ENCODE assay signal across 8 mouse cellular contexts in genomic region chr1:170868905-170869283, GRCm38 (mm10). TPM values are rescaled to one million over a fixed set of nuclear protein-coding genes. Genes with fewer than 3 reads are reported as not detected.
DNase-seq lines count a peak whose midpoint lies in the region; ATAC-seq and TF ChIP-seq lines count a peak whose summit lies in the region.

No protein-coding gene starts in this region.

- DNase-seq in cerebellum, adult 2 months: no peak
- DNase-seq in cerebellum, postnatal 10 days: no peak
- no peak for DNase-seq in neural tube, embryonic 11.5 days (ENCODE audit: low spot score)
- DNase-seq in neural tube, embryonic 10.5 days (ENCODE audit: extremely low spot score, low spot score): no peak
- no peak for DNase-seq in liver, embryonic 11.5 days (ENCODE audit: low spot score)
- DNase-seq in stomach, postnatal 0 days (ENCODE audit: low spot score): no peak
- no peak for DNase-seq in cerebellum, postnatal 4 days (ENCODE audit: low spot score in 2 of 2)

- TF ChIP-seq EP300 in stomach, postnatal 0 days (optimal IDR thresholded peaks at IDR 0.05): no peak

- no peak overlapping the region for H3K9ac ChIP-seq in neural tube, embryonic 11.5 days (ENCODE audit: low read length)
- H3K9ac ChIP-seq in liver, embryonic 11.5 days (ENCODE audit: low read depth, low read length): peak overlapping the region; percentile 67
- peak overlapping the region; percentile 59 for H3K9ac ChIP-seq in stomach, postnatal 0 days (ENCODE audit: low read length)

- no peaks in the 10 kb centered on the region for H3K27me3 ChIP-seq in cerebellum, adult 2 months (ENCODE audit: control insufficient read depth, insufficient read depth, low read length)
- H3K27me3 ChIP-seq in neural tube, embryonic 11.5 days (ENCODE audit: control insufficient read depth, insufficient read depth, low read length): no peaks in the 10 kb centered on the region
- H3K27me3 ChIP-seq in liver, embryonic 11.5 days (replicated peaks; ENCODE audit: control insufficient read depth, insufficient read depth, low read length): no peaks in the 10 kb centered on the region
- H3K27me3 ChIP-seq in stomach, postnatal 0 days (ENCODE audit: control insufficient read depth, insufficient read depth, low read length): no peaks in the 10 kb centered on the region

- no peak for TF ChIP-seq POLR2A in cerebellum, adult 2 months (IDR thresholded peaks at IDR 0.05; ENCODE audit: borderline replicate concordance, insufficient read depth, low read length)

- no peaks in the 10 kb centered on the region for H3K9me3 ChIP-seq in neural tube, embryonic 11.5 days (ENCODE audit: control insufficient read depth, low read length)
- no peaks in the 10 kb centered on the region for H3K9me3 ChIP-seq in liver, embryonic 11.5 days (ENCODE audit: control insufficient read depth, low read length)
- H3K9me3 ChIP-seq in stomach, postnatal 0 days (ENCODE audit: control insufficient read depth, low read length): no peaks in the 10 kb centered on the region

- no peak overlapping the region for H3K27ac ChIP-seq in cerebellum, adult 2 months (ENCODE audit: insufficient read depth, low read length)
- no peak overlapping the region for H3K27ac ChIP-seq in neural tube, embryonic 11.5 days (ENCODE audit: low read depth, low read length)
- H3K27ac ChIP-seq in liver, embryonic 11.5 days (ENCODE audit: low read depth, low read length): no peak overlapping the region
- no peak overlapping the region for H3K27ac ChIP-seq in stomach, postnatal 0 days (replicated peaks)

- H3K4me3 ChIP-seq in cerebellum, adult 2 months (replicated peaks; ENCODE audit: insufficient read depth, low read depth, low read length): peak overlapping the region; percentile 98
- peak overlapping the region; percentile 86 for H3K4me3 ChIP-seq in neural tube, embryonic 11.5 days (ENCODE audit: low read depth, low read length)
- H3K4me3 ChIP-seq in liver, embryonic 11.5 days (ENCODE audit: low read depth, low read length): peak overlapping the region; percentile 92
- peak overlapping the region; percentile 87 for H3K4me3 ChIP-seq in stomach, postnatal 0 days (ENCODE audit: low read depth, low read length)

- H3K4me1 ChIP-seq in cerebellum, adult 2 months (ENCODE audit: control insufficient read depth, insufficient read depth, low read length): no peaks in the 10 kb centered on the region; the same call in 1 of the 2 replicates
- H3K4me1 ChIP-seq in neural tube, embryonic 11.5 days (ENCODE audit: control insufficient read depth, insufficient read depth, low read length): 0 out of 2 replicates have a peak, but pooled peaks cover 3% of the 10 kb centered on the region
- H3K4me1 ChIP-seq in liver, embryonic 11.5 days (replicated peaks; ENCODE audit: control insufficient read depth, insufficient read depth, low read length): peaks cover 11% of the 10 kb centered on the region
- H3K4me1 ChIP-seq in stomach, postnatal 0 days (replicated peaks; ENCODE audit: control insufficient read depth, insufficient read depth): 0 out of 2 replicates have a peak, but pooled peaks cover 3% of the 10 kb centered on the region

- no peak for TF ChIP-seq CTCF in cerebellum, adult 2 months (IDR thresholded peaks at IDR 0.05; ENCODE audit: borderline replicate concordance, insufficient read depth, low read depth, low read length)
- TF ChIP-seq CTCF in stomach, postnatal 0 days (IDR thresholded peaks at IDR 0.05; ENCODE audit: low read depth): no peak

- 11% methylated on average over 14 of the region's 14 CpGs for WGBS in cerebellum, adult 2 months
- WGBS in neural tube, embryonic 11.5 days: 19% methylated on average over 14 of the region's 14 CpGs
- WGBS in liver, embryonic 11.5 days: 12% methylated on average over 14 of the region's 14 CpGs
- WGBS in stomach, postnatal 0 days: 11% methylated on average over 14 of the region's 14 CpGs

- H3K36me3 ChIP-seq in neural tube, embryonic 11.5 days (ENCODE audit: control insufficient read depth, insufficient read depth, low read length): no peaks in the 10 kb centered on the region
- peaks cover 5% of the 10 kb centered on the region for H3K36me3 ChIP-seq in liver, embryonic 11.5 days (ENCODE audit: control insufficient read depth, insufficient read depth, low read length)
- H3K36me3 ChIP-seq in stomach, postnatal 0 days (ENCODE audit: control insufficient read depth, insufficient read depth, low read length): no peaks in the 10 kb centered on the region

- peak overlapping the region; percentile 75 for H3K4me2 ChIP-seq in neural tube, embryonic 11.5 days (ENCODE audit: low read depth)
- H3K4me2 ChIP-seq in liver, embryonic 11.5 days: peak overlapping the region; percentile 77
- H3K4me2 ChIP-seq in stomach, postnatal 0 days (replicated peaks; ENCODE audit: low read depth): peak overlapping the region; percentile 77

- peak; percentile 54; the same call in 1 of the 2 replicates for ATAC-seq in neural tube, embryonic 11.5 days (ENCODE audit: insufficient read depth, low FRiP score, low TSS enrichment)
- peak; percentile 7 for ATAC-seq in liver, embryonic 11.5 days (replicated peaks; ENCODE audit: low FRiP score)
- 0 out of 2 replicates have a peak, but pooled peaks have one; percentile 14 for ATAC-seq in stomach, postnatal 0 days (ENCODE audit: low FRiP score, low TSS enrichment)
- ATAC-seq in cerebellum, adult (ENCODE audit: insufficient number of reproducible peaks, low FRiP score, low TSS enrichment): no peak

RNA-seq across cellular contexts. Expression of gene Atf6, which starts 1.3 kb away (rescaled TPM):
- 19.1 and 20.6 TPM in 2 replicates for polyA plus RNA-seq in cerebellum, adult 2 months (2012; rRNA removed)
- polyA plus RNA-seq in neural tube, embryonic 11.5 days (2014; fragmentation: Nextera tagmentation; extraction: Ambion mirVana): 10.7 and 11.9 TPM in 2 replicates
- polyA plus RNA-seq in liver, embryonic 11.5 days (2014; fragmentation: Nextera tagmentation; extraction: Ambion mirVana): 11.5 and 12.4 TPM in 2 replicates
- polyA plus RNA-seq in stomach, postnatal 0 days (2015; fragmentation: Nextera tagmentation; extraction: Ambion mirVana): 5.6 and 6.2 TPM in 2 replicates

RNA-seq across cellular contexts. Expression of gene Gm26620, which starts 16.0 kb away (rescaled TPM):
- polyA plus RNA-seq in cerebellum, adult 2 months (2012; rRNA removed): 0.93 and 1.2 TPM in 2 replicates
- polyA plus RNA-seq in neural tube, embryonic 11.5 days (2014; fragmentation: Nextera tagmentation; extraction: Ambion mirVana): 0.56 TPM in 1 of 2 replicates, not detected in the other
- polyA plus RNA-seq in liver, embryonic 11.5 days (2014; fragmentation: Nextera tagmentation; extraction: Ambion mirVana): 0.62 TPM in 1 of 2 replicates, not detected in the other
- 0.67 and 1.4 TPM in 2 replicates for polyA plus RNA-seq in stomach, postnatal 0 days (2015; fragmentation: Nextera tagmentation; extraction: Ambion mirVana)

RNA-seq across cellular contexts. Expression of gene Dusp12, which starts 16.4 kb away (rescaled TPM):
- polyA plus RNA-seq in cerebellum, adult 2 months (2012; rRNA removed): 32.4 and 33.4 TPM in 2 replicates
- 32.9 and 37.4 TPM in 2 replicates for polyA plus RNA-seq in neural tube, embryonic 11.5 days (2014; fragmentation: Nextera tagmentation; extraction: Ambion mirVana)
- 34.8 and 36.7 TPM in 2 replicates for polyA plus RNA-seq in liver, embryonic 11.5 days (2014; fragmentation: Nextera tagmentation; extraction: Ambion mirVana)
- polyA plus RNA-seq in stomach, postnatal 0 days (2015; fragmentation: Nextera tagmentation; extraction: Ambion mirVana): 23.8 and 23.9 TPM in 2 replicates

RNA-seq across cellular contexts. Expression of gene Fcrlb, which starts 43.8 kb away (rescaled TPM):
- polyA plus RNA-seq in cerebellum, adult 2 months (2012; rRNA removed): 1.6 and 1.9 TPM in 2 replicates
- polyA plus RNA-seq in neural tube, embryonic 11.5 days (2014; fragmentation: Nextera tagmentation; extraction: Ambion mirVana): 0.29 TPM in 1 of 2 replicates, not detected in the other
- 0.14 TPM in 1 of 2 replicates, not detected in the other for polyA plus RNA-seq in liver, embryonic 11.5 days (2014; fragmentation: Nextera tagmentation; extraction: Ambion mirVana)
- 0.10 and 0.12 TPM in 2 replicates for polyA plus RNA-seq in stomach, postnatal 0 days (2015; fragmentation: Nextera tagmentation; extraction: Ambion mirVana)

RNA-seq across cellular contexts. Expression of gene Fcrla, which starts 58.5 kb away (rescaled TPM):
- 0.19 and 0.23 TPM in 2 replicates for polyA plus RNA-seq in cerebellum, adult 2 months (2012; rRNA removed)
- polyA plus RNA-seq in neural tube, embryonic 11.5 days (2014; fragmentation: Nextera tagmentation; extraction: Ambion mirVana): not detected in 2 replicates
- 0.35 and 0.45 TPM in 2 replicates for polyA plus RNA-seq in liver, embryonic 11.5 days (2014; fragmentation: Nextera tagmentation; extraction: Ambion mirVana)
- 0.29 and 0.38 TPM in 2 replicates for polyA plus RNA-seq in stomach, postnatal 0 days (2015; fragmentation: Nextera tagmentation; extraction: Ambion mirVana)
